Mouse (Mus musculus) v-Abl transformed pro-B cells (cell line): ENCODE results near the gene Zfp992.
"Not testable (repeated sequence)": the region's sequence is repeated elsewhere in the genome, so short reads cannot be mapped to it uniquely, and the experiment has no call there.

ENCODE experiments used
- in situ Hi-C, 2 experiments: fragments of 400-800 bp; cut with MboI; formaldehyde crosslinking; loops; one replicate each; pipeline ENCODE4 v1.15.1; 2025; ENCODE audit not compliant: unreplicated experiment in 2 of 2

Zfp992 gene

GRCm38 (mm10) chr4:146516474-146516873 is 67.7 kb downstream of the Zfp992 start:
- in situ Hi-C loops = no loop called here

DNA sequence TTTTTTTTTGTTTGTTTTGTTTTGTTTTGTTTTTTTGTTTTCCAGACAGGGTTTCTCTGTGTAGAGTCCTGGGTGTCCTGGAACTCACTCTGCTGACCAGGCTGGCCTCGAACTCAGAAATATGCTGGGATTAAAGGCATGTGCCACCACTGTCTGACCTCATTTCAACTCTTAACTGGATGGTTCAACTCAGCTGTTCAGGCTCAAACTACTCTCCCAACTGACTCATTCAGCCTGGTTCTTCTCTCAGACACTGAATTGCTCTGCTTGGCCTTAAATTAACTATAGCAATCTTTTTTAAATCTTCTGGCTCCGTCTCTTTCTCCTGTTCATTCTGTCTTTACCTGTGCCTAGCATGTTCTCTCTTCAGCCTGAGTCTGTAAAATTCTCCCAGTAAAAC is 68.3 kb downstream of the Zfp992 start:
- in situ Hi-C loops = not testable (repeated sequence)
